13 mouse cellular contexts compared by ENCODE assay signal in the genomic region with DNA sequence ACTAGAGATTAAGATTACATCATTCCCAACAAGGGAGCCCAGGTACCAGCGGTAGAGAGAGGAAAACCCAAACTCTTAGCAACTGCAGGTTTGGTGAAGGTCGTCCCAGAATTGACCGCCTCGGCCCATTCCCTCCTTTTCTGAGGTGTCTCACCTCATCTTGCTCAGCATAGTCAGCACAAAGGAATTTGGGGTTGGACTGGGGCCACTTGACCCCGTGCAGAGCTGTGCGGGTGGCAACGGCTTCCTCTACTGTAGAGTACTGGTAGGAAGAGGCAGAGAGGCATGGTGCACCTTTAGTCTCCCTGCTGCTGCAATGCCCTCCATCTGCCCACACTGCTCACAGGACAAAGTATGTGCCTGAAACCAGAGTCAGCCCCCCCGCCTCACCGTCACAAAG. TPM values are rescaled to one million over a fixed set of nuclear protein-coding genes. Genes with fewer than 3 reads are reported as not detected.
"Had no signal": no experiment of that assay in that cellular context is flagged by ENCODE, and none has a peak within 500 bp of the region (broad histone marks: within the 10 kb centered on the region; RNA-seq: fewer than 3 reads in every experiment).

No protein-coding gene starts in this region.

- DNase-seq: kidney, postnatal 25 days; layer of hippocampus, postnatal 36 days; lung, adult 18-20 months; right cerebral cortex, adult 18-20 months; right cerebral cortex, postnatal 25 days; thymus, postnatal 4 days had no signal

- H3K27ac ChIP-seq: limb, embryonic 12.5 days; liver, embryonic 14.5 days; midbrain, embryonic 12.5 days had no signal

- H3K9ac ChIP-seq: limb, embryonic 12.5 days; liver, embryonic 14.5 days; midbrain, embryonic 12.5 days had no signal

- H3K9me3 ChIP-seq: limb, embryonic 12.5 days; midbrain, embryonic 12.5 days had no signal

- H3K4me3 ChIP-seq: limb, embryonic 12.5 days; midbrain, embryonic 12.5 days had no signal

RNA-seq across cellular contexts. Expression of gene Gm17606, which starts 3.5 kb away (rescaled TPM):
- total RNA-seq: layer of hippocampus, postnatal 36 days; left cerebral cortex, adult 8-10 months; left cerebral cortex, postnatal 36 days; liver, adult 2 months; megakaryocyte-erythroid progenitor cell, adult 5-6 weeks had no signal

RNA-seq across cellular contexts. Expression of gene Psmb11, which starts 23.1 kb away (rescaled TPM):
- total RNA-seq: liver, adult 2 months; megakaryocyte-erythroid progenitor cell, adult 5-6 weeks had no signal
